In the genomic region with DNA sequence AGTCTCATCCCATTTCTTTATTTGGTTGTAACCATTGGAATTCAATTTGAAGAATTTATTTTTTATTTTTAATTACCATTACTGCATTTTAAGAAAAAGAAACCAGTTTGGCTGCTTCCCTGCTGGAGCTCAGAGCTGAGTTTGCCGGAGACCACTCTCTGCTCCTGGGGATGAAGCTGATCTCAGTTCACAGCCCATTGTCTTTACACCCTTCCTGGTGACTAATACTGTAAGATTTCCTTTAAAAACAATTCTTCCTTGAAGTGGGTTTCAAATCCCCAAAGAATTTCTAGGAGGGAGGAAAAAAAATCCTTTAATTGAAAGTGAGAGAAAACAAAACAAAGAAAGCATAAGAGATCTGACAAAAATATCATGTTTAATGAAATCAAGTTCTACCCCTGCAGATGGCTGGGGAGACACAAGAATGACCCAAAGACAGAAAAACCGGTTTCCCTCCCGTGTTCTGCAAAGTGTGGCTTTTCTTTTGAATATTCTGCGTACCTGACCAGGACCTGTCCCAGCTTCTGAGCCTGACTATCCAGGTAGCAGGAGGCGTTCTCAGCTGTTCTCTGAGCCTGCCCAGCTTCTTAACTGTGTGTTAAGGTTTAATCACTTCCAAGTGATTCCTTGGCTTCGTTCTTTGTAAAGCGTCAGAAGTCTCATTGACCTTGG, we compare ENCODE assay signal across 29 mouse cellular contexts.
A peak's percentile ranks its signal among the peaks of the same experiment; 100 is the strongest.
DNase-seq lines count a peak whose midpoint lies in the region; ATAC-seq lines count a peak whose summit lies in the region.
"Had no signal": no experiment of that assay in that cellular context is flagged by ENCODE, and none has a peak within 500 bp of the region (broad histone marks: within the 10 kb centered on the region; RNA-seq: fewer than 3 reads in every experiment).

No protein-coding gene starts in this region.

- peak overlapping the region; percentile 68 for H3K27ac ChIP-seq in embryonic facial prominence, embryonic 13.5 days
- no peak overlapping the region for H3K27ac ChIP-seq in embryonic facial prominence, embryonic 10.5 days (replicated peaks)
- no peak overlapping the region for H3K27ac ChIP-seq in embryonic facial prominence, embryonic 14.5 days (replicated peaks; ENCODE audit: low read depth, low read length)
- H3K27ac ChIP-seq in stomach, embryonic 14.5 days (ENCODE audit: low read length) = peak overlapping the region; percentile 64; the same call in 1 of the 2 replicates
- H3K27ac ChIP-seq in stomach, embryonic 16.5 days (ENCODE audit: low read length) = peak overlapping the region; percentile 75
- H3K27ac ChIP-seq: forebrain, embryonic 10.5 days; forebrain, embryonic 12.5 days had no signal

- no peak for DNase-seq in embryonic facial prominence, embryonic 10.5 days (ENCODE audit: low spot score)
- DNase-seq in embryonic facial prominence, embryonic 14.5 days (ENCODE audit: low spot score) = peak; percentile 79
- DNase-seq in cerebellum, postnatal 10 days = no peak
- DNase-seq in gastrocnemius, postnatal 14 days = no peak
- DNase-seq in frontal cortex, adult 2 months (ENCODE audit: extremely low spot score in 1 of 2, low spot score in 1 of 2) = no peak
- DNase-seq: adrenal gland, adult 8-10 months; adrenal gland, postnatal 14 days; adrenal gland, postnatal 36 days; B cell, adult 2 months; cerebellum, adult 11-12 months; cerebellum, adult 2 months; cerebellum, adult 9-10 months; cerebellum, postnatal 14 days; cerebellum, postnatal 36 days; embryo, embryonic 11 days had no signal

- no peaks in the 10 kb centered on the region for H3K36me3 ChIP-seq in embryonic facial prominence, embryonic 13.5 days
- no peaks in the 10 kb centered on the region for H3K36me3 ChIP-seq in embryonic facial prominence, embryonic 10.5 days (replicated peaks)
- H3K36me3 ChIP-seq in embryonic facial prominence, embryonic 14.5 days (ENCODE audit: control insufficient read depth, insufficient read depth, low read length) = no peaks in the 10 kb centered on the region
- H3K36me3 ChIP-seq in stomach, embryonic 14.5 days (ENCODE audit: control insufficient read depth, insufficient read depth, low read length) = no peaks in the 10 kb centered on the region
- no peaks in the 10 kb centered on the region for H3K36me3 ChIP-seq in stomach, embryonic 16.5 days (ENCODE audit: control insufficient read depth, insufficient read depth, low read length)
- H3K36me3 ChIP-seq: embryonic facial prominence, embryonic 12.5 days; forebrain, embryonic 10.5 days; forebrain, embryonic 12.5 days; G1E had no signal

- H3K9me3 ChIP-seq in embryonic facial prominence, embryonic 13.5 days = no peaks in the 10 kb centered on the region
- no peaks in the 10 kb centered on the region for H3K9me3 ChIP-seq in embryonic facial prominence, embryonic 10.5 days
- H3K9me3 ChIP-seq in embryonic facial prominence, embryonic 14.5 days (ENCODE audit: control insufficient read depth, low read length) = no peaks in the 10 kb centered on the region
- no peaks in the 10 kb centered on the region for H3K9me3 ChIP-seq in stomach, embryonic 14.5 days (ENCODE audit: control insufficient read depth, low read depth, low read length)
- no peaks in the 10 kb centered on the region for H3K9me3 ChIP-seq in stomach, embryonic 16.5 days (replicated peaks; ENCODE audit: control insufficient read depth, low read length)
- H3K9me3 ChIP-seq: embryonic facial prominence, embryonic 12.5 days; forebrain, embryonic 10.5 days; forebrain, embryonic 12.5 days; G1E had no signal

- no peak overlapping the region for H3K9ac ChIP-seq in embryonic facial prominence, embryonic 13.5 days
- H3K9ac ChIP-seq in embryonic facial prominence, embryonic 14.5 days (ENCODE audit: low read depth, low read length) = no peak overlapping the region
- H3K9ac ChIP-seq in stomach, embryonic 14.5 days (replicated peaks; ENCODE audit: low read depth, low read length) = no peak overlapping the region
- no peak overlapping the region for H3K9ac ChIP-seq in stomach, embryonic 16.5 days (ENCODE audit: low read length)
- H3K9ac ChIP-seq: embryonic facial prominence, embryonic 12.5 days; forebrain, embryonic 12.5 days had no signal

- no peaks in the 10 kb centered on the region for H3K27me3 ChIP-seq in embryonic facial prominence, embryonic 13.5 days
- H3K27me3 ChIP-seq in embryonic facial prominence, embryonic 10.5 days (replicated peaks; ENCODE audit: low read depth, poor library complexity, severe bottlenecking) = peaks cover 21% of the 10 kb centered on the region; the same call in 1 of the 2 replicates
- H3K27me3 ChIP-seq in embryonic facial prominence, embryonic 14.5 days (replicated peaks; ENCODE audit: control insufficient read depth, insufficient read depth, low read length) = no peaks in the 10 kb centered on the region
- H3K27me3 ChIP-seq in stomach, embryonic 14.5 days (ENCODE audit: control insufficient read depth, insufficient read depth, low read length) = no peaks in the 10 kb centered on the region
- H3K27me3 ChIP-seq in stomach, embryonic 16.5 days (ENCODE audit: control insufficient read depth, insufficient read depth, low read length) = no peaks in the 10 kb centered on the region
- H3K27me3 ChIP-seq: CH12.LX; embryonic facial prominence, embryonic 12.5 days had no signal

- WGBS in embryonic facial prominence, embryonic 13.5 days = 48% methylated on average over 7 of the region's 7 CpGs
- WGBS in embryonic facial prominence, embryonic 10.5 days = 57% methylated on average over 7 of the region's 7 CpGs
- WGBS in embryonic facial prominence, embryonic 14.5 days = 50% methylated on average over 7 of the region's 7 CpGs
- 60% methylated on average over 7 of the region's 7 CpGs for WGBS in stomach, embryonic 14.5 days
- 60% methylated on average over 7 of the region's 7 CpGs for WGBS in stomach, embryonic 16.5 days

- no peak overlapping the region for H3K4me3 ChIP-seq in embryonic facial prominence, embryonic 13.5 days
- no peak overlapping the region for H3K4me3 ChIP-seq in embryonic facial prominence, embryonic 10.5 days
- H3K4me3 ChIP-seq in embryonic facial prominence, embryonic 14.5 days (ENCODE audit: low read depth, low read length) = no peak overlapping the region
- no peak overlapping the region for H3K4me3 ChIP-seq in stomach, embryonic 14.5 days (ENCODE audit: low read depth, low read length)
- H3K4me3 ChIP-seq in stomach, embryonic 16.5 days (replicated peaks; ENCODE audit: low read length) = no peak overlapping the region
- H3K4me3 ChIP-seq: embryonic facial prominence, embryonic 12.5 days; erythroblast, embryonic 14.5 days; forebrain, embryonic 10.5 days; forebrain, embryonic 12.5 days had no signal

- no peak overlapping the region for H3K4me2 ChIP-seq in embryonic facial prominence, embryonic 13.5 days
- H3K4me2 ChIP-seq in embryonic facial prominence, embryonic 14.5 days (ENCODE audit: low read depth, low read length) = no peak overlapping the region
- no peak overlapping the region for H3K4me2 ChIP-seq in stomach, embryonic 14.5 days (replicated peaks; ENCODE audit: low read depth, low read length)
- no peak overlapping the region for H3K4me2 ChIP-seq in stomach, embryonic 16.5 days (ENCODE audit: low read depth, low read length)
- H3K4me2 ChIP-seq: embryonic facial prominence, embryonic 12.5 days; forebrain, embryonic 12.5 days had no signal

- ATAC-seq in embryonic facial prominence, embryonic 13.5 days (ENCODE audit: insufficient number of reproducible peaks, insufficient read depth, low FRiP score, low TSS enrichment, low read depth) = no peak
- ATAC-seq in embryonic facial prominence, embryonic 14.5 days (ENCODE audit: low read depth) = peak; percentile 64; the same call in 1 of the 2 replicates
- ATAC-seq in stomach, embryonic 14.5 days (ENCODE audit: insufficient number of reproducible peaks, insufficient read depth, low FRiP score, low read depth) = no peak
- ATAC-seq in stomach, embryonic 16.5 days (ENCODE audit: insufficient read depth, low FRiP score) = no peak
- ATAC-seq: activated CD4-positive, CD25-positive, alpha-beta regulatory T cell, adult 4 months; CD4-positive, CD25-positive, alpha-beta regulatory T cell, adult 4 months; forebrain, embryonic 14.5 days; forebrain, embryonic 16.5 days; Patski had no signal

- H3K4me1 ChIP-seq in embryonic facial prominence, embryonic 13.5 days = peaks cover 36% of the 10 kb centered on the region
- peaks cover 42% of the 10 kb centered on the region for H3K4me1 ChIP-seq in embryonic facial prominence, embryonic 10.5 days
- H3K4me1 ChIP-seq in embryonic facial prominence, embryonic 14.5 days (ENCODE audit: control insufficient read depth, insufficient read depth, low read length) = peaks cover 25% of the 10 kb centered on the region
- peaks cover 27% of the 10 kb centered on the region for H3K4me1 ChIP-seq in stomach, embryonic 14.5 days (ENCODE audit: control insufficient read depth, insufficient read depth, low read length)
- peaks cover 22% of the 10 kb centered on the region for H3K4me1 ChIP-seq in stomach, embryonic 16.5 days (ENCODE audit: control insufficient read depth, insufficient read depth, low read length)

- intact Hi-C loops in gastrocnemius, postnatal 14 days (cut with DNase I; ENCODE audit: low total_unique reads) = no loop called here

Comparison
In these comparisons a context has a peak if more than half of its experiments do, and no peak if none do; other contexts are left out.
1. H3K27ac ChIP-seq: peak in embryonic facial prominence, embryonic 13.5 days (single experiment), stomach, embryonic 14.5 days (single experiment) and stomach, embryonic 16.5 days (single experiment); none in embryonic facial prominence, embryonic 10.5 days (single experiment) and embryonic facial prominence, embryonic 14.5 days (single experiment).